Mouse (Mus musculus) layer of hippocampus, adult 9-11 months (tissue): ENCODE measurements around the gene Smok3a.
"Not testable (repeated sequence)": the region's sequence is repeated elsewhere in the genome, so short reads cannot be mapped to it uniquely, and the experiment has no call there.

Experiments
- DNase-seq: peaks from one replicate; pipeline ENCODE4 v3.0.0; 2022

Gene Smok3a

GRCm38 (mm10) chr5:138020961-138021479 lies at the start of gene Smok3a, which contains the start of gene Smok3b:
Smok3a (plus strand) TSS chr5:138021261.
Smok3b (plus strand) TSS chr5:138021429.
- not testable (repeated sequence) for DNase-seq

GRCm38 (mm10) chr5:137973161-137973560 lies 47.9 kb upstream of the Smok3a start:
- DNase-seq: no peak

GRCm38 (mm10) chr5:137973738-137974137 lies 47.3 kb upstream of the Smok3a start:
- DNase-seq: no peak

GRCm38 (mm10) chr5:137974724-137975123 lies 46.3 kb upstream of the Smok3a start:
- no peak for DNase-seq

GRCm38 (mm10) chr5:137975434-137975833 lies 45.6 kb upstream of the Smok3a start:
- no peak for DNase-seq

GRCm38 (mm10) chr5:137977291-137977690 lies 43.8 kb upstream of the Smok3a start:
- no peak for DNase-seq

- no peak for DNase-seq
Observed at GRCm38 (mm10) chr5:137979081-137979480, 42.0 kb upstream of the Smok3a start.

GRCm38 (mm10) chr5:137981300-137981699 lies 39.8 kb upstream of the Smok3a start, which contains the start of gene Azgp1:
Azgp1 (plus strand) TSS chr5:137981520.
- no peak for DNase-seq

- DNase-seq: no peak
Observed at GRCm38 (mm10) chr5:137986351-137986750, 34.7 kb upstream of the Smok3a start.

- DNase-seq: no peak
Observed at GRCm38 (mm10) chr5:138009437-138009836, 11.6 kb upstream of the Smok3a start.

- DNase-seq: no peak
Observed at GRCm38 (mm10) chr5:138012382-138012781, 8.7 kb upstream of the Smok3a start.

- DNase-seq: no peak
Observed at GRCm38 (mm10) chr5:138016530-138016929, 4.5 kb upstream of the Smok3a start.

- no peak for DNase-seq
Observed at GRCm38 (mm10) chr5:138016997-138017396, 4.1 kb upstream of the Smok3a start.

GRCm38 (mm10) chr5:138019577-138019976 lies 1.5 kb upstream of the Smok3a start:
- DNase-seq: not testable (repeated sequence)

- not testable (repeated sequence) for DNase-seq
Observed at GRCm38 (mm10) chr5:138052894-138053293, 31.8 kb downstream of the Smok3a start, which contains the start of gene Smok3c. Smok3c (plus strand) TSS chr5:138053194.

GRCm38 (mm10) chr5:138073803-138074202 lies 52.7 kb downstream of the Smok3a start:
- DNase-seq: no peak

- no peak for DNase-seq
Observed at GRCm38 (mm10) chr5:138075684-138076083, 54.6 kb downstream of the Smok3a start.

- DNase-seq: no peak
Observed at GRCm38 (mm10) chr5:138076148-138076547, 55.1 kb downstream of the Smok3a start.

- DNase-seq: no peak
Observed at GRCm38 (mm10) chr5:138080456-138080855, 59.4 kb downstream of the Smok3a start.

- DNase-seq: no peak
Observed at GRCm38 (mm10) chr5:138081446-138081845, 60.4 kb downstream of the Smok3a start.

- DNase-seq: no peak
Observed at GRCm38 (mm10) chr5:138083318-138083900, 62.3 kb downstream of the Smok3a start.

- DNase-seq: no peak
Observed at GRCm38 (mm10) chr5:138083936-138084335, 62.9 kb downstream of the Smok3a start.
